Mouse (Mus musculus) left cerebral cortex, adult 6 months (tissue): Measurements from ENCODE around the gene Akr7a5. TPM values are rescaled to one million over a fixed set of nuclear protein-coding genes. Genes with fewer than 3 reads are reported as not detected.

ENCODE experiments used
- long read RNA-seq, 2 experiments: library from polyadenylated mRNA; unstranded; transcript quantifications; one replicate each; pipeline ENCODE4 v2.0.0; 2019 to 2020
- polyA plus RNA-seq: library from polyadenylated mRNA; unstranded; fragments of <200 nt; fragmentation: Nextera tagmentation; gene quantifications from 2 replicates; pipeline ENCODE4 v1.2.3, GENCODE M21; 2021

The Akr7a5 gene
- 52.0 and 54.3 TPM in 2 replicates for polyA plus RNA-seq
- long read RNA-seq, experiment 1, transcript Akr7a5-201 (7 exons, 1,288 nt) = major isoform, 84 of 88 reads
- long read RNA-seq, experiment 1, partial matches to known transcripts = 0 of 88 reads
- long read RNA-seq, experiment 1, other reads (novel, unspliced or antisense) = 4 of 88 reads
- long read RNA-seq, experiment 2, transcript Akr7a5-201 (7 exons, 1,288 nt) = major isoform, 70 of 82 reads
- long read RNA-seq, experiment 2, partial matches to known transcripts = 7 of 82 reads
- long read RNA-seq, experiment 2, other reads (novel, unspliced or antisense) = 5 of 82 reads

GRCm38 (mm10) chr4:139310171-139310898, at the start of gene Akr7a5, which contains the start of gene Pqlc2:
Gene Akr7a5 (plus strand): TSS chr4:139310744.
Gene Pqlc2 (minus strand): TSS chr4:139310708.

GRCm38 (mm10) chr4:139351931-139352711, 41.6 kb downstream of the Akr7a5 start, which contains the start of the genes Mrto4, Emc1 and Ubr4:
Gene Mrto4 (minus strand): TSS chr4:139352576.
Gene Emc1 (plus strand): TSS chr4:139352587.
Gene Ubr4 (plus strand): TSS chr4:139352609.

Other genes starting within 250 kb of the Akr7a5 start
- gene Htr6, start 235.2 kb upstream of the Akr7a5 start, polyA plus RNA-seq = 2.1 and 3.7 TPM in 2 replicates
- 25.4 and 111 TPM in 2 replicates for gene Nbl1, start 217.8 kb upstream of the Akr7a5 start, polyA plus RNA-seq
- 599 and 747 TPM in 2 replicates for gene Minos1, start 179.6 kb upstream of the Akr7a5 start, polyA plus RNA-seq
- 325 and 348 TPM in 2 replicates for gene Capzb, start 117.8 kb upstream of the Akr7a5 start, polyA plus RNA-seq
- gene Pqlc2, start within 50 bp of the Akr7a5 start, polyA plus RNA-seq = 6.6 and 11.3 TPM in 2 replicates
- gene Mrto4, start 41.8 kb downstream of the Akr7a5 start, polyA plus RNA-seq = 73.8 and 88.0 TPM in 2 replicates
- 32.2 and 35.6 TPM in 2 replicates for gene Emc1, start 41.8 kb downstream of the Akr7a5 start, polyA plus RNA-seq
- 19.1 and 33.7 TPM in 2 replicates for gene Ubr4, start 41.9 kb downstream of the Akr7a5 start, polyA plus RNA-seq
- gene Iffo2, start 219.8 kb downstream of the Akr7a5 start, polyA plus RNA-seq = 0.99 and 1.4 TPM in 2 replicates